Mouse (Mus musculus) bone marrow macrophage, adult 2 months (primary cell): ENCODE data around the gene 9530053A07Rik. TPM values are rescaled to one million over a fixed set of nuclear protein-coding genes. Genes with fewer than 3 reads are reported as not detected.
"Not testable (repeated sequence)": the region's sequence is repeated elsewhere in the genome, so short reads cannot be mapped to it uniquely, and the experiment has no call there.

Experiments used
- H3K27ac ChIP-seq: 2 replicates; pipeline ENCODE4 v1.5.1; 2012; ENCODE audit warnings: low read depth, low read length; ENCODE audit not compliant: insufficient read depth
- H3K4me1 ChIP-seq: 2 replicates; pipeline ENCODE4 v1.6.1; 2012; ENCODE audit warnings: low read length; ENCODE audit not compliant: control insufficient read depth, insufficient read depth
- H3K4me3 ChIP-seq: 2 replicates; pipeline ENCODE4 v1.5.1; 2012; ENCODE audit warnings: mild to moderate bottlenecking, low read length, moderate library complexity; ENCODE audit not compliant: insufficient read depth
- CTCF ChIP-seq: IDR thresholded peaks from 2 replicates; pipeline ENCODE4 v1.5.1; 2012; ENCODE audit warnings: low read depth, mild to moderate bottlenecking, low read length, moderate library complexity
- POLR2A ChIP-seq: IDR thresholded peaks from 2 replicates; pipeline ENCODE4 v1.6.1; 2012; ENCODE audit warnings: mild to moderate bottlenecking, low read depth, low read length, borderline replicate concordance
- polyA plus RNA-seq: library from polyadenylated mRNA; stranded (reverse); fragments of >200 nt; gene quantifications from 2 replicates; pipeline ENCODE4 v1.2.4, GENCODE M21; 2012; ENCODE audit not compliant: missing spikeins, insufficient read depth, insufficient read length

The 9530053A07Rik gene
- polyA plus RNA-seq, result not detected in 2 replicates

DNA sequence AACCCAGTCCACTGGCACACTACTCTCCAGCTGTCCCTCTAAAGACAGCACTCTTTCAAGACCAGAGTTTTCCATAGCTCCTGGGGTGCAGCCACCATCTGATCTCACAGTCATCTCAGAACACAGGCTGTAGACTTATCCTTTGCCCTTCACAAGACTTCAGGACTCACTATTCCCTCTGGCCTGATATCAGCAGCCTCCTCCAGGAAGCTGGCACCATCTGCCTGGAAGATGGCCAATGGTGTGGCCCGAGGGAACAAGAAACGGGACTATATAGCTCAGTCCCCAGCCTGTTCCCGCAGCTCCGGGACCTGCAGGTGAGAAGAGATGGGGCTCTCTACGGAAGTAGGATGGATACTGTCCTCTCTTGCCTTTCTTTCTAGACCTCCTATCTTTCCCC lies at the start of gene 9530053A07Rik:
9530053A07Rik (plus strand) TSS at position 301 of the 400 bp plus-strand sequence.
- no peak within 1 kb of the TSS for H3K4me3 ChIP-seq
- H3K4me1 ChIP-seq, result no peaks in the 10 kb centered on the region
- no peak within 1 kb of the TSS for H3K27ac ChIP-seq
- no peak for TF ChIP-seq CTCF
- no peak for TF ChIP-seq POLR2A

DNA sequence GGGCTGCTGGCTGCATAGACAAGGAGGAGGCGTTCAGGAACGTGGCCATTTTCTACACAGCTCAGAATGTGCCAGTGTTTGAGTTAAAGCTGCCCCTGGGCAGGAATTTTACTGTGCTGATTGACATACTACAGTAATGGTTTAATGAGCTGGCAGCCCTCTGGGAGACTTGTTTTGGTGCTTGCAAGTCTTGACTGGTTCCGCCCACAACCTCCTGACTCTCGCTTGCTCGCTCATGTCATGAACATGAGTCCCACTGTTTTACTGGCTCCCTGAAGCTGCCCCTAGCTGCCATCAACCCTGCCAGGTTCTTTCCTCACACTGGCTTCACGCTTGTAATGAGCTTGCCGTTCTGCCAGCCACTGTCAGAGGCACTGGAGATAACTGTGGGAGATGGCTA lies 45.1 kb upstream of the 9530053A07Rik start:
- TF ChIP-seq POLR2A (no peak), CTCF (no peak)
- no peaks in the 10 kb centered on the region for H3K4me1 ChIP-seq
- H3K4me3 ChIP-seq, result no peak overlapping the region

DNA sequence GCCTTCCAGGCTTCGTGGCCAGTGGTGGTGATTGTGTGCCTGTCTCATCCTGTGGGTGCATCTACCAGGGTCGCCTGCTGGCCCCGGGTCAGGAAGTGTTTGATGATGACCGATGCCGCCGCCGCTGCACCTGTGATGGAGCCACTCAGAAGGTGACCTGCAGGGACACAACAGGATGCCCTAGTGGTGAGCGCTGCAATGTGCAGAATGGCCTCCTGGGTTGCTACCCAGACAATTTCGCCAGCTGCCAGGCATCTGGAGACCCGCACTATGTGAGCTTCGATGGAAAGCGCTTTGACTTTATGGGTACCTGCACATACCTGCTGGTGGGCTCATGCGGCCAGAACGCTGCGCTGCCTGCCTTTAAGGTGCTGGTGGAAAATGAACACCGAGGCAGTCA lies 43.0 kb upstream of the 9530053A07Rik start:
- no peak overlapping the region for H3K4me3 ChIP-seq
- no peaks in the 10 kb centered on the region for H3K4me1 ChIP-seq
- TF ChIP-seq POLR2A (no peak), CTCF (no peak)
- no peak overlapping the region for H3K27ac ChIP-seq

More for the DNA sequence above, 45.1 kb upstream of the 9530053A07Rik start:
- H3K27ac ChIP-seq, result no peak overlapping the region

DNA sequence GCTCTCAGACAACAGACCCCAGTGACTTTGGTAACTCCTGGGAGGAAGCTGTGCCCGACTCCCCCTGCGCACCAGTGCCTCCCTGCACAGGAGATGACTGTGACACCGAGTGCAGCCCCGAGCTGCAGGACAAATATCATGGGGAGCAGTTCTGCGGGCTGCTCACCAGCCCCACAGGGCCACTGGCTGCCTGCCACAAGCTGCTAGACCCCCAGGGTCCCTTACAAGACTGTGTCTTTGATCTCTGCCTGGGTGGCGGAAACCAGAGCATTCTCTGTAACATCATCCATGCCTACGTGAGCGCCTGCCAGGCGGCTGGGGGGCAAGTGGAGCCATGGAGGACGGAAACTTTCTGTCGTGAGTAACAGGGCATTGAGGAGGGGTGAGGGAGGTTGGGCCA lies 35.7 kb upstream of the 9530053A07Rik start:
- H3K4me1 ChIP-seq, result no peaks in the 10 kb centered on the region
- H3K27ac ChIP-seq, result no peak overlapping the region
- no peak overlapping the region for H3K4me3 ChIP-seq
- no peak for TF ChIP-seq CTCF
- no peak for TF ChIP-seq POLR2A

DNA sequence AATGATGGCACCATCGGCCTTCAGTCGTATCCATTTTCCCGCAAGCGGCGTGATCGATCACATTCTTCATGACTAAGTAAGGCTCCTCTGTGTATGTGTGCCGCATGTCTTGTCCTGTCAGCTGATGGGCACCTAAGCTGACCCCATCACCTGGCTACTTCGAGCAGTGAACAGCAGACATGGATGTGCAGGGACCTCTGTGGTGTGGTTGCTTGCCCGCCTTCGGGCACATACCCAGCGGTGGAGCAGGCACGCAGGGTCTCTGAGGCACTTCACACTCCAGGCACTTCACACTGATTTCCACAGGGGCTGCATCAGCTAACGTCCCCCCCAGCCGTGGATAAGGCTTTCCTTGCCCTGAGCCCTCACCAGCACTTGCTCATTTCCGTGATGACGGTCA lies 30.2 kb upstream of the 9530053A07Rik start:
- Histone ChIP-seq H3K4me1 (no peaks in the 10 kb centered on the region), H3K27ac (no peak overlapping the region), H3K4me3 (no peak overlapping the region)
- TF ChIP-seq POLR2A, result no peak
- TF ChIP-seq CTCF, result no peak

DNA sequence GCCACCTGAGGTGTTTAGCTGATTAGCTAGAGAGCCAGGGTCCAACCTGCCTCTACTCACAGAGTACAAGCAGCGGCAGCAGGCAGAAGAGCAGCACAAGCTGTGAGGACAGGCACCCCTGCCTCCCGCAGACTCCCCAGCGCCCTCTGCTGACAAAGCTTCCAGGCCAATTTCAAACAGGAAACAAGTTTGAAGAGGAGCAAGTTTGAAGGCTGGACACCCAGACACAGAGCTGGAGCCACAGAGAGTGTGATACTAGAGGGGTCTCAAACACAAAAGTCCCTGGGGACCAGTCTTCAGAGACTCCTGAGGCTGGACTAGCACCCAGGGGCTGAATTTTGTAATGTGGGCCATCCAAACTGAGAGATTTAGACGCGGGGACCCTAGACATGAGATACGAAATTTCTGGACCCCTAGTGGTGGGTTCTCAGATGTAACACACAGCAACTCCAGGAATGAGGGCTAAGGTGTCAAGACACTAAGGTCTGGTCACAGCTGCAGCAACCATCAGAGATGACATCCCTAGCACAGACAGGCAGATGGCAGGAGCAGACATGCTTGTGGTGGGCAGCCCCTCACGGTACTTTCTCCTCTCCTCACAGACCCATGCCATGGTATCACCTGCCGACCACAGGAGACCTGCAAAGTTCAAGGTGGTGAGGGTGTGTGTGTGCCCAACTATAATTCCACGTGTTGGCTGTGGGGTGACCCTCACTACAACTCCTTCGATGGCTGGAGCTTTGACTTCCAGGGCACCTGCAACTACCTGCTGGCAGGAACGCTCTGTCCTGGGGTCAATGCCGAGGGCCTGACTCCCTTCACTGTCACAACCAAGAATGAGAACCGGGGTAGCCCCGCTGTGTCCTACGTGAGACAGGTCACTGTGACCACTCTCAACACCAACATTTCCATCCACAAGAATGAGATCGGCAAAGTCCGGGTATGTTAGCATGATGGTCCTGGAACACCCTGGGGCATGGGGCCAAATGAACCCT lies 28.4 kb upstream of the 9530053A07Rik start:
- H3K4me1 ChIP-seq, result no peaks in the 10 kb centered on the region
- H3K27ac ChIP-seq, result no peak overlapping the region
- TF ChIP-seq POLR2A (no peak), CTCF (peak; percentile 37)
- no peak overlapping the region for H3K4me3 ChIP-seq

DNA sequence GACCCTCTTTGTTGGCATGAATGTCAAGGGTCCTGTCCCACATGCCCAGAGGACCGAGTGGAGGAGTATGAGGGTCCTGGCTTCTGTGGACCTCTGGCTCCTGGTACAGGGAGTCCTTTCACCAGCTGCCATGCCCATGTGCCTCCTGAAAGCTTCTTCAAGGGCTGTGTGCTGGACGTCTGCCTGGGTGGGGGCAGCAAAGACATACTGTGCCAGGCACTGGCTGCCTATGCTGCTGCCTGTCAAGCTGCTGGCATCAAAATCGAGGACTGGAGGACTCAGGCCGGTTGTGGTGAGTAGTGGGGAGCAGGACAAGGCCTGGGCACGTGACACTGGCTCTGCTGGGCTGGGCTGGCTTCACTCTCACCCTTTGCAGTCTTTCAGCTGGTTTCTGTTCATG lies 26.3 kb upstream of the 9530053A07Rik start:
- H3K27ac ChIP-seq, H3K4me1 ChIP-seq, H3K4me3 ChIP-seq: not testable (repeated sequence)

DNA sequence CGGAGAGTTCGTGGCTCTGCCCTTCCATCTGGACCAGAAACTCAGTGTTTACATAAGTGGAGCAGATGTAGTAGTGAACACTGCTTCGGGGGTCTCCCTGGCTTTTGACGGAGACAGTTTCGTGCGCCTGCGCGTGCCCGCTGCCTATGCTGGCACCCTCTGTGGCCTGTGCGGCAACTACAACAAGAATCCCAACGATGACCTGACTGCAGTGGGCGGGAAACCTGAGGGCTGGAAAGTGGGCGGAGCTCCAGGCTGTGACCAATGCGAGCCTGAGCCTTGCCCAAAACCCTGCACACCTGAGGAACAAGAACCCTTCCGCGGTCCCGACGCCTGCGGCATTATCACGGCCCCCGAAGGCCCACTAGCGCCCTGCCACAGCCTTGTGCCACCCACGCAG lies 24.6 kb upstream of the 9530053A07Rik start:
- H3K4me3 ChIP-seq, result no peak overlapping the region
- no peaks in the 10 kb centered on the region for H3K4me1 ChIP-seq
- H3K27ac ChIP-seq, result no peak overlapping the region
- TF ChIP-seq CTCF, result no peak
- no peak for TF ChIP-seq POLR2A

DNA sequence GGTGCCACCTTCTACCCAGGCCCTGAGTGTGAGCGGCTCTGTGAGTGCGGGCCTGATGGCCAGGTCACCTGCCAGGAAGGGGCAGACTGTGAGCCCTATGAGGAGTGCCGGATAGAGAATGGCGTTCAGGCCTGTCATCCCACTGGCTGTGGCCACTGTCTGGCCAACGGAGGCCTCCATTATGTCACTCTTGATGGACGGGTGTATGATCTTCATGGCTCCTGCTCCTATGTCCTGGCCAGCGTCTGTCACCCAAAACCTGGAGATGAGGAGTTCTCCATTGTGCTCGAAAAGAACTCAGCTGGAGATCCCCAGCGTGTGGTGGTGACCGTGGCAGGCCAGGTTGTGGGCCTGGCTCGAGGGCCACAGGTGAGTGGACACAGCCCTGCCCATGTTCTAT lies 23.0 kb upstream of the 9530053A07Rik start:
- no peak overlapping the region for H3K27ac ChIP-seq

DNA sequence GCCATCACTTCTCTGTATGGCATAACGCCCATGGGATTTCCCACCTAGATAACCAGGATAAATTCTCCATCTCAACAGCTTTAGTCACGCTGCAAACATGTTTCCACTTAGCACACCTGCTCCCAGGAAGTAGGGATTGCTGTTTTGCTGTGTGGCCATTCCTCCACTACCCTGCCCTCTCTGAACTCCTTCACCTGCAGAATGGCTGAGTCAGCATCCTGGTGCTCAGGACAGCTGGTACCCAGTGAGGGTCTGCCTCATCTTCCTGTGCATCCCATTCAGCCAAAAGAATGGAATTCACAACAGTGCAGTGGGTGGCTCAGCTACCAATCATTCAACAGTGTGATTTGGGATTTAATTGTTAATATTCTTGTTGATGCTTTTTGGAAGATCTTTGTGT lies 14.6 kb upstream of the 9530053A07Rik start:
- Histone ChIP-seq H3K4me3 (no peak overlapping the region), H3K27ac (no peak overlapping the region), H3K4me1 (no peaks in the 10 kb centered on the region)
- TF ChIP-seq CTCF (no peak), POLR2A (no peak)

More for the DNA sequence above, 23.0 kb upstream of the 9530053A07Rik start:
- TF ChIP-seq POLR2A (no peak), CTCF (no peak)
- no peaks in the 10 kb centered on the region for H3K4me1 ChIP-seq
- no peak overlapping the region for H3K4me3 ChIP-seq
